Mouse (Mus musculus): ENCODE measurements around the gene Gm13283.

DNA sequence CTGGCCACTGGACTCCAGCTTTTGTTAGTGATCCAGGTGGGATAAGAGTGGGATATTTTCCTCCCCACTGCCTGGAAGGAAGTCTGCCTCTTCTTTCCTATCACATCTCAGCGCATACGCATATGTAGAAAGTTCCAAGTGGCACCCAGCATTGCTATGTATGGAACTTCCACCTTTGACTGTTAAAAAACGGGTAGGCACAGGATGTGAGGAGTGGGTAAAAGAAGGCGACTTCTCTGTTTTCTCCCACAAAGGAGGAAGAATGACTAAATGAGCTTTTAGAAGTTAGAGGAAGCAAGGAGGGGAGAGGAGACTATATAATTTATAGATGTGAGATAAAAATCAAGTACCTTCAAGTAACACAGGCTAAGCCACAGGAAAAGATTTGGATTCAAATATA lies 18.5 kb upstream of the Gm13283 start:
- TF ChIP-seq EP300 (IDR thresholded peaks at IDR 0.05; ENCODE audit: insufficient read depth, low read depth, low read length) (no peak), POLR2A (IDR thresholded peaks at IDR 0.05; ENCODE audit: insufficient read depth, low read depth, low read length) (no peak)
